Mouse (Mus musculus) granulocyte monocyte progenitor cell, adult 5-6 weeks (primary cell): ENCODE results near the gene Ptprn. TPM values are rescaled to one million over a fixed set of nuclear protein-coding genes. Genes with fewer than 3 reads are reported as not detected.

Source experiments
- ATAC-seq: replicated peaks from 2 replicates; pipeline ENCODE4 v1.8.0; 2016; ENCODE audit warnings: mild to moderate bottlenecking, moderate TSS enrichment, inconsistent platforms; ENCODE audit not compliant: poor library complexity, severe bottlenecking
- total RNA-seq, 2 experiments: library from RNA; stranded (forward) in 1 of 2; stranded (reverse) in 1 of 2; fragments of 200-712, 200-1000 nt in 1 of 2; fragments of >200 nt in 1 of 2; fragmentation: Nextera tagmentation in 1 of 2; gene quantifications; 2 replicates each; pipeline ENCODE4 v1.2.3; 2014 to 2017

The Ptprn gene
- total RNA-seq, 2 experiments from 2014 or later, result not detected

DNA sequence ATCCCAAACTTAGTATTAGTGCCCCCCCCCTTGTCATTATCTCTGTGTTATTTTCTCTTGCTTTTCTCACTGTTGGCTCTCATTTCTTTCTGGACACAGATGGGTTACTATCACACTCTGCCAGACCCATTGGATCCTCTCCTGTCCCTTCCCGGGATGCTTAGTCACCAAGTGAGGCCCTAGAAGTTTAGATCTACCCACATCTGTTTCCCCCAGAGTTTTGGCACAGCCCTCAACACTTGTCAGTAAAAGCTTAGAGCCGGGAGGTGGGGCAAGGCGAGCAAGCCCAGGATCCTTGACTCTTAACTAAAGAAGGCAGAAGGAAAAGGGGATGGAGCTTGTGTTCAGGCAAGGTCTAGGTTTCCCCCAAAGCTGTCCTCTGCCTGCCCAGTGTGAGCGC is 35.1 kb downstream of the Ptprn start:
- ATAC-seq, result no peak

DNA sequence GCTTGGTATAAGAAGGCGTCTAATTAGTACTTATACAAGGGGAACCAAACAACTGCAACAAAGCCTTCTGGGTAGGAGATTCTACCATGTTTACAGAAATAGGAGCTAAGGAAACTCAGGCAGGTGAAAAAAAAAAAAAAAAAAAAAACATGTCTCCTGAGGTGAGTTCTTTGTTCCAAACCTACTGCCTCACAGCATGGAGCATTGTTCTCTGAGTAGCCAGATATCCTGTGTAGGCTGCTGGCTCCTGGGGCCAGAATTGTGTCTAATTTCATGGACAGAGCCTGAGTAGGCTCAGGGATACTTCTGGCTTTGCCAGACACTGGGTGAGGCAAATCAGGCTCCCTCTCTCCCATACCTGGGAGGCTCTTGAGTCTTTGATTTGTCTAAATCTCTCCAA is 36.6 kb downstream of the Ptprn start:
- ATAC-seq, result no peak

DNA sequence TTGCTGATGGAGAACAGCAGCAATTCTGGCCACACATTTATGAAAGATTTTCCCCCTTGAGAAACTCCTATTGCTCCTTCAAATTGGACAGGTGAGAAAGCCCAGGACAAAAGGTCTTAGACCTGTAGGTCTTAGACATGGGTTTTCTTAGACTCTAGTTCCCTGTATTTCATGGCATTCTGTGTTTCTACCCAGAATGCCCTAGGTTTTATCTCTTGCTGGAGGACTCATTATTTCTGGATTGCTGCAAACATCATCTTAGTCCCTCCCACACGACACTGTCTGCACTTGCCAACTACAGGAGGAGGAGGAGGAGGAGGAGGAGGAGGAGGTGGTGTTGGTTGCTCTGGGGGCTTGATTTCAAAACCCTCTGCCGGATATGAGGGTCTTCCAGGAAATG is 38.2 kb downstream of the Ptprn start:
- ATAC-seq, result no peak

DNA sequence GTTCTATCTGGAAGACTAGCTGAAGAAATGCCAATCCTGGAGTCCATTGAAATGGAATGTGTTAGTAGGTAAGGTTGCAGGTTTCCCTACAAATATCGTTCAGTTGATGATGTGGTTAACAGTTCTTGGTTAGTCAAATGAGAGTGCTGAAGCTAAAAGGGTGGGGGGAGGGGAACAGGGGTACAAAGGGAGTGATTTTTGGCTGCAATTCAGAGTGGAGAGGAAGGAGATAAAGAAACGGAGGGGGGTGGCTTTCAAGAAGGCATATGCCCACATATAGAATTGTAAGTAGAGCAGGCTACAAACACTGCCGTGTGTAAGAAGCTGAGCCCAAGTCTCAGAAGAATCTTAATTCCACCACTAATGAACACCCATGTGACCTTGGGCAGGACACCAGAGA is 38.8 kb downstream of the Ptprn start:
- ATAC-seq, result no peak

DNA sequence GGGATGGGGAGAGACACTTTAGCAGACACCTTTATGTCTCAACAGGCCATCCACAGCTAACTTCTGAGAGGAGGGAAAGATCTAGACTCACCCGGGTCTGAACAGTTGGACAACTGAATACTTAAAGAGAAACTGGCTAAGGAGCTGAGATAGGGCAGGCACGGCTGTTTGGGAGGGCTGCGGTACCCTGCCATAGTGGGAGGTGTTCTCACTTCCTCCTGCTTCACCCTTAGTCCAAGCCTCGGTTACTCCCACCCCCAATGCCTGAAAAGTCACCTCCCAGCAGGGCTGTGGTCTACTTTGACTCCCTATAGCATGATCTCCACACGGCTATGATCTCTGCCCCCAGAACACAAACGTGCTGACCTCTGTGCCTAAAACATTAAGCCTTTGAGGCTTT is 40.8 kb downstream of the Ptprn start:
- ATAC-seq, result peak; percentile 72

DNA sequence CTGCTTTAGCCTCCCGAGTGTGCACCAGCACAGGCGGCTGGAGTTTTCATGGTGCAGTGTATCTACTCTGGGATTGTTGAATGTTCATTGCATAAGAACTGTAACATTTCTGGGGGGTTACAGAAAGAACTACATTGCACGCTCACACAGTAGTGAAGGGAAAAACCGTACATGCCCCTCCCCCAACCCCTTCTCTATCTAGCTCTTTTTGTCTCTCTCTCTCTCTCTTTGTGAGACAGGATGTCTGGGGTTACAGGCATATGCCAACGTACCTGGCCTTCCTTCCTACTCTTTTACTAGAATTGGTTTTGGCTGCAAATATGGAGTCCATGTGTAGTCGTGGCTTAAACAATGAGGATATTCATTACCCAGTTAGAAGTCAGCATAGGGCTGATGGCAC is 41.4 kb downstream of the Ptprn start:
- no peak for ATAC-seq

DNA sequence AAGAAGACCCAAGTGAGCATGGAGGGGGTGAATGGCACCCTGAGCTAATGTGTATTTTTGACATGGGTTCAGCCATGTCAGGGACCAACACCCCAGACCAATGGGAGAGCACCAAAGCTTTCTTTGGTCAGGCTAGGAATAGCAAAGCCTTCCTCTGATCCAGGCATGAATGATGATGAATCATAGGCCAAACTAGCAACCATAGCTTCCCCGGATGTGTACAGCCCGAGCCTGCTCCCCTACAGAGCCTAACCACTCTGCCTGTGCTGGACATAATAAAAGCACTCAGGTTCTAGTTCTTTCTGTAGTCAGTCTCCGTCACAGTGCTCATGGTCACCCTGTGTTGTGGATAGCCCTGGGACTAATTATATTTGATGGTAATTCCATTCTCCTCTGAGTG is 42.8 kb downstream of the Ptprn start:
- no peak for ATAC-seq

DNA sequence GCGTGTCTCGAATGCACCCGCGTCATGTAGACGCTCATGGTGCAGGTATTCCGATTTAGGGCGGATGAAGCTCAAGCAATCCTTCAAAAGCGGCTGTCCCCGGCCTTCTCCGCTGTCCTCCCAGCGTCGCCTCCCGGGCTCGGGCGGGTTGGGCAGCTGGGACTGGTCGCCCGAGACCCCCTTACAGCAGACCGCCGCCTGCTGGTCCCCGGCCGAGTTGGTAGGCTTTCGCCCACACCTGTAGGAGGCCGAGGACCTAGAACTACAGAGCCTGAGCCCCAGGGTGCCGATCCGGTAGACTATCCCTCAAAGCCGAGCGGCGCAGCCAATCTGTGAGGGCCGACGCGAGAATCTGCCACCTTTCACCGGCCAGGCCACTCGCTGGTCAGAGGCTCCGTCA is 44.8 kb downstream of the Ptprn start, which contains the start of gene Tuba4a:
TSS of gene Tuba4a (minus strand) at position 335 of the 400 bp plus-strand sequence.
- ATAC-seq, result no peak

DNA sequence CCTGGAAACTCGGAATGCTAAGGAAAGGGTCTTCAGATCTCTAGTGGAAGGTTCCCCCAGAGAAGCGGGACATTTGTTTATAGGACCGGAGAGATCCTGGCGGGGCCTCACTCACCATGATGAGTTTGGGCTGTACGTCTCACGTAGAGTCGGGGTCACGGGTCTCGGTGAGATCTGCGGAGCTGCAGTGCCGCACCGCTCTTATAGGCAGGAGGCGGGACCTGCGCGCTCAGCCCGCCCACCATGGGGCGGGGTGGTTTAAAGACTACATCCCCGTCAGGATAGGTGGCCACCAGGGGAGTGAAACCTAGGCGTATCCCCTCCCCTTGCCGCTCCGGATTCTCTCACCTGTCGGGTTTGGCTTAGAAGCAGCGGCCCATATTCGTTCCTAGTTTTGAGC is 45.2 kb downstream of the Ptprn start:
- ATAC-seq, result peak; percentile 60

DNA sequence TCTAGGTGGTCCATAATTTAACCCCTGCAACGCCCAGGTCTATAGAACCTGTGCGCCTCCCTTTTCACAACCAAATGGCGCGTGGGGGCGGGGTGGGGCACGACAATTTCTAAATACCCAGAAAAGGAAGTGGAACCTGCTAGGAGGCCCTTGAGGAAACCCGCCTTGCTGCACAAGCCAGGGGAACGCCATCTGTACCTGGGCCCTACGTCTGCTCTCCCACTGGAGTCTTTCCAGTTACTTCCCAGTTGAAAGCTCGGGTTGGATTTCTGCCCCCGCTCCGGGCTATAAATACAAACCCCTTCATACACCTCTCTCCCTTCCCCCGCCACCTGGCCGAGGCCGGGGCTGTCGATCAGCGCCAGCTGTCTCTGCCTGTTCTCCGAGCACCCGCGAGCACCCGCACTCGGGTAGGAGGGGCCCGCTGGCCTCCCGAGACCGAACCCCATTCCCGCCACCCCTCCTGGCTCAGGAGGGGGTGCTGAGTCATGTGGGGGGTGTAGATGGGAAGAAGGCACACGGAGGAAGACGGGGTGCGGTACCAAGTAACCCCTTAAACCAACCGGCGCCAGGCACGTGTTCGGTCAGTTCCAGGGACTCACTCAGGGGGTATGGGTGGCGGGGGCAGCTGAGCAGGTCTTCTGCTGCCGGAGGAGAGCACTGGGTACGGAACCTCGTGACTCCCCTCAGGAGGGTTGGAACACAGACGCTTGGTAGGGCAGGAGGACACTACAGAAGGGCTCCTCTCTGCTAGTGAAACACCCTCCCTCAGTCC is 45.9 kb downstream of the Ptprn start:
- peak; percentile 36 for ATAC-seq

DNA sequence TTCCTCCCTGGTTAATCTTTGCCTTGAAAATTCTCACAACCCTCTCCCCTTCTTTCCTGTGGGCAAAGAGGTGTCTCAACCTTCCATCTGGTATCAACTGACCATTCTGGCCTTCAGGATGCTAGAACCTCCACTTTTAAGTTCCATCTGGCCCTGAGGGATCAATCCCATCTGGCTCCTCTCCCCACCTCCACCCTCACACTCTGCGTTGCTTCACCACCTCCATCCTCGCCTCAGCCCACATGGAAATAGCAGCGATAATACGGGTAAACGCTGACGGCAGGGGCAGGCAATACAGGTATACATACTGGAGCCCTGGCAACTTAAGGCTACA is 46.4 kb downstream of the Ptprn start:
- no peak for ATAC-seq

DNA sequence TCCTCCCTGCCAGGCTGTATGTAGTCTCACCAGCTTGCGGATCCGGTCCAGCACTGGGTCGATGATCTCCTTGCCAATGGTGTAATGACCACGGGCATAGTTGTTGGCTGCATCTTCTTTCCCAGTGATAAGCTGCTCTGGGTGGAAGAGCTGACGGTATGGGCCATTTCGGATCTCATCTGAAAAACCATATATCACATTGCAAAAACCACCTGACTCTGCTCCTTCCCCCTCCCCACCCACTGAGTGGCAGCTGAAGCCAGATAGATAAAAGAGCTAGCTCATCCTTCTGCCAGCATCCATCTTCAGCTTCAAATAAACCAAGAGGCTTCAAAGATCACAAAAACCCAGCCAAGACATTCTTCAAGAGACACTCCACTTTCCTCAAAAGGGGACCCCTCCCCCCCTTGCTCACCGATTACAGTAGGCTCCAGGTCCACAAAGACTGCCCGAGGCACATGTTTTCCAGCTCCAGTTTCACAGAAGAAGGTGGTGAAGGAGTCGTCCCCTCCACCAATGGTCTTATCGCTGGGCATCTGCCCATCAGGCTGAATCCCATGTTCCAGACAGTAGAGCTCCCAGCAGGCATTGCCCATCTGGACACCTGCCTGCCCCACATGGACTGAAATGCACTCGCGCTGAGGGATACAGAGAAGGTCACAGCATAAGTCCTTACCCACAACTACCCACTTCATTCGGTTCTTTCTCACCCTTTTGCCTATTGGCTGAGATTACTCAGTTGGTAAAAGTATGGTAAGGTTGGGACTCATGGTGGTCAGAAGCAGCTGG is 47.3 kb downstream of the Ptprn start:
- no peak for ATAC-seq

DNA sequence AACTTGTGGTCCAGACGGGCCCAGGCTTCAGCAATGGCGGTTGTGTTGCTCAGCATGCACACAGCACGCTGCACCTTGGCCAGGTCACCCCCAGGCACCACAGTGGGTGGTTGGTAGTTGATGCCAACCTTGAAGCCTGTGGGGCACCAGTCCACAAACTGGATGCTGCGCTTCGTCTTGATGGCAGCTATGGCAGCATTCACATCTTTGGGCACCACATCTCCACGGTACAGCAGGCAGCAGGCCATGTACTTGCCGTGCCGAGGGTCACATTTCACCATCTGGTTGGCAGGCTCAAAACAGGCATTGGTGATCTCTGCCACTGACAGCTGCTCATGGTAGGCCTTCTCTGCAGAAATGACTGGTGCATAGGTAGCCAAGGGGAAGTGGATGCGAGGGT is 48.5 kb downstream of the Ptprn start:
- no peak for ATAC-seq

DNA sequence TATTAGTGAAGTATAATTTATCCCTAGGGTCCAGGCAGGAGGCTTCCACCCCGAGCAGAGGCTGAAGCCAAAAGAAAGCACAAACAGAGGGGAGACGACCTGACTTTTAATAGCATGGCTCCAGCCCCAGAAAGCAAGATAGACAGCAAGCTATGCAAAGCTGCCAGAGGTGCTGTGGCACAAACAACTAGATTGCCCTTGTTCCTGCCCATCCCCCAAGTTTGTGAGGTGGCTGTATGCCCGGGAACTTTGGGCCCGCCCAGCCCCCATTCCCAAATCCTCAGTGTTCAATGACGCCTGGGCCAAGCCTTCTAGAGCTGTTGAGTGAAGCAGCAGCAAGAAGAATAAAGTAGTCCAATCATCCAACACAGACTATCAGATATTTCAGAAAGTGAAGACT is 49.4 kb downstream of the Ptprn start:
- ATAC-seq, result no peak

DNA sequence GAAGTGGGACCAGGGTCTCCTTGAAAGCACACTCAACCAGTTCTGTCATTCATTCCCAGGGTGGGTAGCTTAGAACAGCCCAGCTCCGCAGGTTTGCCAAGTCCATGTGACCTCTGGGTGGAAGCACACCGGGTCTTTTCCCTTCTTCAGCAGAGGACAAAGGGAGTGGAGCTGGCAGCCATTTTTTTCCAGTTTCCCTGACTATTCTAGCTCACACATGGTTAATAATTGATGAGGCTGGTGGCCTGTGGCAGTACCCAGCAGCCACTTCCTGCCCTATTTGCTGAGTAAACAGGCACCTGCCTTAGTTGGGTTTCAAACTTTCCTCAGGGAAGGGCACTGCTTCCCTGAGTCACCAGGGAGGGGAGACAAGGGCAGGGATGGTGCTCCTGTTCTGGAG is 49.9 kb downstream of the Ptprn start:
- no peak for ATAC-seq

DNA sequence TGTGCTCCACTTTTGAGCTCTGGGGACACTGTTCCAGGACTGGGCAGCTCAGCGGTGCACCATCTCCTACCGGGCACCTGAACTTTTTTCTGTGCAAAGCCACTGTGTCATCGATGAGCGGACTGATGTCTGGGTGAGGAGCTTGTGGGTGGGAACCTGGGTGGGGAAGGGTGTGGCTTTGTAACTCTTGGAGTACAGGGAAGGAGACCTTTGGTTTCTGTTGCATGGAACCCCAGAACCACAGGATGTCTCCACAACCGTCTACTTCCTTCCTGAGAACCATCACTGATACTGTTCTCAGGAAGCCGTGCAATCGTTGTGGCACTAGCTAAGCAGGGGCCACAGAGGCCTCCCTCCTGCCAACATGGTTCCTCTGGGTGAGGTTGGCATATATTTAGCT is 51.2 kb downstream of the Ptprn start:
- ATAC-seq, result peak; percentile 57

DNA sequence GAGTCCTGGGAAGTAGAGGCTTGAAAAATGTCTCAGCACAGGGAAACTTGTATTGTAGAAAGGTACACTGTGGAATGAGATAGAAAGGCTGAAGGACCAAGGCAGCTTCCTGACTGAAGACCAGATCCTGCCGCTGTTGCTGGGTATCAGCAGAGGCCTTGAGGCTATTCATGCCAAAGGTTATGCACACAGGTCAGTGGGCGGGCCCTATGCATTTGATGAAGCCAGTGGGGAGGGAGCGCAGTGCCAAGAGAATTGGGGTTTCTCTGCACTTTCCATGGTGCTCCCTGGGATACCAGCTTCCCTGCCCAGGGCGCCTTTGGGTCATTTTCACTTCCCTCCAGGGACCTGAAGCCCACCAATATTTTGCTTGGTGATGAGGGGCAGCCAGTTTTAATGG is 51.8 kb downstream of the Ptprn start:
- no peak for ATAC-seq

DNA sequence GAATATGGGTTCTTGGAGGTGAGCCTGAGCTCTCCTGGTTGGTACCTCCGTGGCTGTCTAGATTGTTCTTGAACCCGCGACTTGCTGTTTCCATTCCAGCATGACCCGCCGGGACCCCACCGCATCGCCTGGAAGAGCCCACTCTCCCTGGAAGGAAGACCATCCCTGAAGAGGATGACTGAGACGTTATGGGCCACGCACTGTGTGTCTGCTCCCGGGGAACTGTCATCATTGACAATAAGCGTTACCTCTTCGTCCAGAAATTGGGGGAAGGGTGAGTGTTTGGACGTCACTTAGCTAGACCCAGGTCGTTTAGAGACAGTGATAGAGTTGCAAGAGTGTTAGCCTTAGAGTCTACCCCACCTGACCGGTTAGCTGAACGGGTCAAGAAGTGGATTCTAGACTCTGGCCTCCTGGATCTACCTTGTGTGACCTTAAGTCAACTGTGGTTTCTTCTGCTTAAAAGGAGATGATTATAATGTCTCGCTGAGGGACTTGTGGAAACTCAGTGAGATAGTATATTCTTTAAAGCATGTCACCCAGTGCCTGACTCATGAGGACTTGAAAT is 53.1 kb downstream of the Ptprn start:
- ATAC-seq, result no peak

DNA sequence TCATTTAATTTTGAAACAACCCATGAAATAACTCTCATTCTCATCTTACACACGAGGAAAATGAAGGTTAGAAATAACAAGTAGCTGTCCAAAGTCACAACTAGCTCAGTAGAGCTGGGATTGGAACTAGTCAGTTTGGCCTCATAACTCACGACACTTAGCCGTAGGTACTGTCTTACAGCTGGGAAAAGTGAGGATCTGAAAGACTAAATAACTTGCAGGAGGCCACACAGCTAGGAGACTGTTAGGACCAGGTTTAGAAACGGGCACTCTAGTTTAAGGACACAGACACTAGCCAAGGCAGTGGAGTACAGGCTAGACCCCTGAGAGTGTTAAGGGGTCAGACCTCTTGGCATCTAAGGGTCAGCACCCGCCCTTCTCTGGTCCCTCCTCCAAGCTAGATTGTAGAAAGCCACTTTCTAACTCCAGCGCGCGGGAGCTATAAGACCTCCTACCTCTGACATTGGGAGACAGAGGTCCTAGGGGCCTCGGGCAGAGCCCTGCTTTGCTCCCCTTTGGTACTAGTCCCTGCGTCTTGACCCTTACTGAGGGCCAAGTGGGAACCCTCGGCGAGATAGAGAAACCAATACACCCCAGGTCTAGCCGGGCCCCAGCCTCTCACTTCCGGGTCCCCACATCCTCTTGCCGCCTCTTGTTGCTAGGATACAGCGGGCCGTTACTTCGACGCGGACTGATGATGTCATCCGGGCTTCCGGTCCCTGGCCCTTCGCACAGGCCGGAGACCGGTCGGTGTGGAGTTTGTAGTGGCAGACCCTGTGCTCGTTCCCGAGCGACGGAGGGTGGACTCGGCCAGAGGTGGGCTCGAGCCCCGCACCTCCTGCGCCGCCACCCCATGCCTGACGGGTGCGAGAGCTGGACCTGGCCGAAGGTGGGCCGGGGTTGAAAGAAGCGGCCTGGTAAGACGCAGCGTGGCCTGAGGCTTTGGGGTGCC is 53.9 kb downstream of the Ptprn start, which contains the start of the genes Glb1l and Stk16:
TSS of gene Glb1l (minus strand) at position 678 of the 952 bp plus-strand sequence.
TSS of gene Stk16 (plus strand) at position 703 of the 952 bp plus-strand sequence.
- peak; percentile 65 for ATAC-seq

DNA sequence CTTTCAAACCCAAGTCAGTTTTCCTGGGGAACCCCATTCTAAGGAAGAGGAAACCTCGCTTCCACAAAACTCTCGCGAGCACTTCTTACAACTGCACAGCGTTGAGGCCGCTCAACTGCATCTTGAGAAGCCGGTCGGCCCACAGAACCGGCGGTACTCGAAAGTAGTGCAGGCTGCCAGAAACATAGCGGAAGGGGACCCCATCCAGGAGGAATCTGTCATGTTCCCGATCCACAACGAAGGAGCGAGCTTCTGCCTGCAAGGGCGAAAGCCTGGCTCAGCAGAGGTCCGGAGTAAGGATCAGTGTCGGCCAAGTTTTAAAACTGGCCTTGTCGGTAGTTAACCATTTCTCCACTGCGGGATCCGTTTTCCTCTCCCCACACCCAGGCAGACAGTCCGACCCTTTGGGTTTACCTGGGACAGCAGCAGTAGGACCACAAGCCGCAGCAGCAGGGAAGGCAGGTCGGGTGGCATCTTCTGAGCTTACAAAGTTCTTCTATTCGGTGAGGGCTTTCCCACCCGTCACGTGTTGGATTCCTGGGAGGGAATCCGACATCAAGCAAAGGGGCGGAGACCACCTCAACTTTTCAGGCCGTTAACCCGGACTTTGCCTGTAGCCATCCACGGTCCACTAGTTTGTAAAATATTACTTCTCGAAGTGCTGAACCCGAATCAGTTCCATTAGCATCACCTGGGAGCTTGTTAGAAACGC is 55.2 kb downstream of the Ptprn start:
- peak; percentile 18 for ATAC-seq
